Mouse (Mus musculus) adrenal gland (tissue): ENCODE measurements around the gene Fmnl2.

ENCODE experiments used
- intact Hi-C: fragments of 180-260 bp; cut with DNase I; formaldehyde crosslinking; loops from one replicate; pipeline ENCODE4 v1.15.1; 2025

Fmnl2 gene

DNA sequence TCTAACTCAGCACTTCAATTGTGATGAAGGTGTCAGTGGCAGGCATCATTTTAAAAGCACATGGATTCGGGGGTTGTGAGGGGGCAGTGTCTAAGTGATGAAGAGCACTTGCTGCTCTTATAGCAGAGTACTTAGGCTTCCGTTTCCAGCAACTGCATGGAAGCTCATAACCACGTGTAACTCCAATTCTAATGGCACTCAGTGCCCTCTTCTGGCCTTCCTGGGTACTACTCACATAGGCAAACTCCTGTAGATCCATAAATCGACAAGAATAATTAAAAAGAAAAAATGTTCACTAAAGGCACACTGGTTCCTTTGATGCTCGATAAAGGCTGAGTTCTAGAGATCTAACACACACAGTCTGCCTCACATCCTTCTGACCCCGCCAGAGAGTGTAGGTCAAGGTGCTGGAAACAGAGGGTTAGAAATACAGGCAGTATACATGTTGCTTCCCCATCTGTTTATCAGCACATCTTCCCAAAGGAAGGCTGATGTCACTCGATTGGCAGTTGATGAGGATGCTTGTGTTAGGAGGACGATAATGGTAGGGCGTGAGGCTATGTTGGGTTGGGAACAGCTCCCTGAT is 228.1 kb downstream of the Fmnl2 start:
- intact Hi-C loops: loop anchor here (1.0 to 10.0 kb wide), 4 partner anchors 78 to 329 kb away; no protein-coding TSS in a partner anchor

DNA sequence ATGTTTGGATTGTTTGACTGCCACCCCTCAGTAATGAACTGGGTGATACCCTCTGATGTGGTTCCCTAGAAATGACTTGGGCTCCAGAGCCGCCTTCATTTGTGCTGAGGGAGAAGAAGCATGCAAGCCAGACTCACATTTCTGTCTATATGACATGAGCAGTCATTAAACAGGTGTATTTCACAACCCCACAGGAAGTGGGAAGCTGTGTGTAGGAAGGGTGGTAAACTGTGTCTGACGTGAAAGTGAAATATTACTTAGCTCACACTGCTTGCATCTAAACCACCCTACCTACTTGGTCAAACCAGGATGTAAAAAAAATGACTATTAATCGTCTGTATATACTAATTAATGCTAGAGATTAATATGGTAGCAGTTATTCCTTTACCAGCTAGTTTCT is 231.1 kb downstream of the Fmnl2 start:
- intact Hi-C loops: loop anchor here (5.0 to 10.0 kb wide), 2 partner anchors 81 to 144 kb away; no protein-coding TSS in a partner anchor

DNA sequence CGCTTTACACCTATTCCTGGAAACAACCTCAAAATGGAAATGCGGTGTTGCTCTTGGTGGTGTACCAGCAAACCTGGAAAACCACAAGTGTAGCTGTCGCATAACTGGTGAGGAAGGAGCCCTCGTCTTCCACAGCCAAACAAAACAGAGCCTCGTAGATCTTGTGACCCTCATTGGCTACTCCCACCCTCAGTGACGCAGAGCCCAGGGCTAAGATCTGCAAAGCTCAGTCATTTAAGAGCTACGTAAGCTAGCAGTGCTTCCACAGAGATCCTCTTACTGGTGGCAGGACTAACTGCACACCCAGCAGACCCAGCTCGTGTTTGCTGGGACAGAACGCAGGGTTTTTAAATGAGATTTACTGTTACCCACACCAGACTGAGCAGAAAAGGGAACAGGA is 237.4 kb downstream of the Fmnl2 start:
- intact Hi-C loops: no loop called here

DNA sequence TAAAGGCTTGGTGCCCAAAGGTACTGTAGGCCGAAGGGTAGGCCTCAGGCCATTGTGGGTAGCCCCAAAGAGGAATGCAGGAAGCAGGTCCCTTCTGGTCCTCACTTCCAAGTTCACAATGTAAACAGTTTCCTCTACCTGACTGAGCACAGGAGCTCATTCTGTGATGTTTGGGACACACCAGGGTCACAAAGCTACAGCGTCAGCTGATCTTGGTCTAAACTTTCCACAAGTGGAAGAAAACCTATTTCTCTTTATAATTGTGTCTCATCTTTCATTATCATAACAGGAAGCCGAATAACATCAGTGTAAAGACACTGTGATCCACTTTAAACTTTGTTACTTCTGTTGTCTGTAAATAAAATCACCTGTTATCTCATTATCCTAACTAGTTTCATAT is 237.8 kb downstream of the Fmnl2 start:
- intact Hi-C loops: no loop called here

DNA sequence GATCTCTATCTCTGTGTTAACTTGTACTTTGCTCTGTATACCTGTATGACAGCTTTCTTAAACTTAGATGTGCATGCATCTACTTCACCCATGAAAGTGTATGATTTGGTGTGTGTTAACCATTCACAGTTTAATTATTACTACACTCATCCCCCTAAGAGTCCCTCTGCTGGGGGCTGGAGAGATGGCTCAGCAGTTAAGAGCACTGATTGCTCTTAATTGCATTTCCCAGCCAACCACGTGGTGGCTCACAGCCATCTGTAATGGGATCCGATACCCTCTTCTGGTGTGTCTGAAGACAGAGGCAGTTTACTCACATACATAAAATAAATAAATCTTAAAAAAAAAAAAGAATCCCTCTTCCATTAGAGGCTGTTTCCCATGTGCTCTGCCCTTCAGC is 242.4 kb downstream of the Fmnl2 start:
- intact Hi-C loops: no loop called here

- intact Hi-C loops: no loop called here
These were observed 244.5 kb downstream of the Fmnl2 start for GRCm38 (mm10) chr2:53101885-53102740.

DNA sequence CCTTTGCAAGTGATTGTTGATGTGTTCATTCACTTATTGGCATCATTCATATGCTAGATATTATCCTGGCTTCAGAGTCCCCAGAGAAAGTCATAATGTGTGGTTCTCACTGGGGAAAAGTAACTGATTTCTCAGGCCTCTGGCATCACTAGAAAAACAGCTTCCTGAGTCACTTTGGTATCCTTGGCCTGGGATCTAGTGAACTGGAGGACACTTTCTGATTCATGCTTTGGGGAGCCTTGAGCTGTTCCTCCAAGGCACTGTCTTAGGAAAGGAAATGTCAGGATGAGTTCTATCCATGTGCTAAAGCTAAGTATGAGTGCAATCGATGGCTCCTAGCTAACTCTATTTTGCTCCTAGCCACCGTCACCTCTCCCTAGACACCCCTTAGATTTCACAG is 245.2 kb downstream of the Fmnl2 start:
- intact Hi-C loops: no loop called here

GRCm38 (mm10) chr2:53105408-53105807 is 247.7 kb downstream of the Fmnl2 start:
- intact Hi-C loops: no loop called here

GRCm38 (mm10) chr2:53106056-53106455 is 248.4 kb downstream of the Fmnl2 start:
- intact Hi-C loops: no loop called here

DNA sequence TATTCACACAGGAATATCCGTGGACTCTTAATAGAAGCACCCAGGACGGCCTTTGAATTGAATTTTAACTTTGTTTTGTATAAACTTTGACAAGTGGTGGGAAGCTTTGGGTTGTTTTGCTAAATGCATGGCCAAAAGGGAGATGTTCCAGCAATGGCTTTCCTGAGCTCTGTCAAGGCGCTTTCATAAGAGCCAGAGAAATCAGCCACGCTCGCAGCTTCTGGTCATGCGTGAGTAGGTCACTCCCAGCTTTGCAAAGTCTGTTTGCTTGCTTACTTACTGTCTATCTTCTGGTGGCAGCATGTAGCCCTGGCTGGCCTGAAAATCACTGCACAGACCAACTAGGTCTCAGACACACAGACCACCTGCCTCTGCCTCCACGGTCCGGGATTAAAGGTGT is 248.8 kb downstream of the Fmnl2 start:
- intact Hi-C loops: no loop called here

DNA sequence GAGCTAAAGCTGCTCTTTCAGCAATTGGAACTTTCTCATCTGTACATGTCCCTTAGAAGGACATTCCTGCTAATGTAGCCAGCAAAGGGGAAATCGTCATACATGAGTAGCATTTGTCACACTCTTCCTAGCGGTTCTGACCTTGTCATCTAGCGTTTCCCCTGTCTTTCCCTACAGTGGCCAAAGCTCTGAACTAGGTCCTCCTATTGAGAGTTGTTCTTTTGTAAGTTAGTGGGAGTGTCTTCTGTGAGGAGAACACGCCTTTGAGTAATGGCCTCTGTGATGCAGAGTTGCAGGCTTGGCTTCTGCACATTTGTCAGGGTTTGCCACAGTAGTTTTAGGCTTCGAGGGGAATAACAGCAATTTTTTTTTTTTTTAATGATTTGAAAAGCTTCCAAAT is 250.9 kb downstream of the Fmnl2 start:
- intact Hi-C loops: no loop called here

GRCm38 (mm10) chr2:53121797-53122196 is 264.1 kb downstream of the Fmnl2 start:
- intact Hi-C loops: loop anchor here (5.0 kb wide), 1 partner anchor 364 kb away; no protein-coding TSS in a partner anchor

DNA sequence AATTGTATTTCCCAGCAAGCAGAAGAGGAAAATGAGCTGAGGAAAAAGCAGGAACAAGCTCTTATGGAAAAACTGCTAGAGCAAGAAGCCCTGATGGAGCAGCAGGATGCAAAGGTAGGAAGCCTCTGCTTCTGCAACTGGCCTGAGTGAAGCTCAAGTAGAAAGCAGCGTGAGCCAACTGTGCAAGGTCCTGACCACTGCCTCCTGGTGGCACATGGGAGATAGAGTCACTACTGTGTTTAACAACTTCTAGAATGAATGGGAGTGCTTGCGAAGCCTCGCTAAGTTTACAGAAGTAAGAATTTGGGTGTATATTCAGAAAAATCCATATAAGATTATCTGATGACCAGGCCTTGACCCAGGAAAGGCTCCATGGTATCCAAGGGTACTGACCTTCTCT is 268.3 kb downstream of the Fmnl2 start:
- intact Hi-C loops: no loop called here

- intact Hi-C loops: no loop called here
These were observed 271.4 kb downstream of the Fmnl2 start for GRCm38 (mm10) chr2:53129070-53129469.

- intact Hi-C loops: no loop called here
These were observed 273.9 kb downstream of the Fmnl2 start for GRCm38 (mm10) chr2:53131567-53131966.

DNA sequence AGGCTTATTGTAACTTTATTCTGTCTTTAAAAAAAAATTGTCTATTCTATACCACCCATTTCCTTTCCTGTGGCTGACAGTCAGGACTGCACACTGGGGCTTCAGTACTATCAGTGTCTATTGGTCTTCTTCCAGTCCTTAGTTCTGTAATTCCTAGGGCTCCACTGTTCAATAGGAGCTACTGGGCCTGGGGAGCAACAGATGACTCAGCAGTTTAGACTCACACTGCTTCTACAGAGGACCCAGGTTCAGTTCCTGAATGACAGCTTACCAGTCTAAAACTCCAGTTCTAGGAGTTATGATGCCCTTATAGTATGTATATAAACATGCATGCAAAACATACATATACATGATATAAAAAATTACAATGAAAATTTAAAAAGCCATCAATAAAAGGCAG is 289.2 kb downstream of the Fmnl2 start:
- intact Hi-C loops: loop anchor here (10.0 kb wide), 1 partner anchor 58 kb away; no protein-coding TSS in a partner anchor

DNA sequence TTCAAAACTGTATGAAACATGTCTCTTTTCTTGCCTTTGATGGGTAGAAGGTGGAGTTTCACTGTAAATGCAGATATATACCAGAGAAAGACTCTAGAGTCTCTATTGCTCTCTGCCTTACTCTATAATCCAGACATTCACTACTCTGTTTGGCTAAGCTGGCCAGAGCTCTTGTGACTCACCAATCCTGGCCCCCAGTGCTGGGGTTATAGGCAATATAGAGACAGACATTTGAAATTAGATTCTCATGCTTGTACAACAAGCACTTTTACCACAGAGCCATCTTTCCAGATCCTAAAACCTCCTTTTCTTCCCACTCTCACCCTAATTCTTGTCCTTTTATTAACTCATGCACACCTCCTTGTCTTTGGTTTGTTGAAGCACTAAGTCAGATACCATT is 316.3 kb downstream of the Fmnl2 start:
- intact Hi-C loops: no loop called here

DNA sequence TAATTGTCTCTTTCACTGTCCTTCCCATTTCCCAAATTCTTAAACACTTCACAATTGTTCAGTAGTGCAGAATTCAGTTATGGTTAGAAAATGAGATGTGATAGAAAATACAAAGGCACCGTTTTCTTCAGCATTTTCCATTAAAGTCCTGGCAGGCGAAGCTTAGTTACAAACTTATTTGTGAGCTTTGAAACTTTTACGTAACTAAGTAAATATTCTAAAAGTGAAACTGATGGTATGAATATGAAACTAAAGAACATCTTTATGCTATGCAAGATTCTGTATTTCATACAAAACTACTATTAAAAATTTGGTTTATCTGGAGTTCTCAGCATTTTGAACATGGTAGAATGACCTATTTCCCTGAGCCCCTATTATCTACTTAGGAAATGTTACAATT is 321.3 kb downstream of the Fmnl2 start:
- intact Hi-C loops: no loop called here

GRCm38 (mm10) chr2:53179876-53180275 is 322.2 kb downstream of the Fmnl2 start:
- intact Hi-C loops: no loop called here
